Mouse (Mus musculus) spleen, adult 2 months (tissue): ENCODE measurements around the gene Yipf2.

Experiments
- CTCF ChIP-seq: fragments of 200-500 bp; IDR thresholded peaks from 2 replicates; pipeline ENCODE4 v1.5.1; 2011; ENCODE audit warnings: mild to moderate bottlenecking, inconsistent platforms; ENCODE audit not compliant: insufficient read depth, insufficient read length, insufficient replicate concordance; ENCODE audit errors: extremely low read depth
- POLR2A ChIP-seq: fragments of 200-500 bp; IDR thresholded peaks from 2 replicates; pipeline ENCODE4 v1.6.1; 2011; ENCODE audit warnings: low read depth, low read length, inconsistent platforms

DNA sequence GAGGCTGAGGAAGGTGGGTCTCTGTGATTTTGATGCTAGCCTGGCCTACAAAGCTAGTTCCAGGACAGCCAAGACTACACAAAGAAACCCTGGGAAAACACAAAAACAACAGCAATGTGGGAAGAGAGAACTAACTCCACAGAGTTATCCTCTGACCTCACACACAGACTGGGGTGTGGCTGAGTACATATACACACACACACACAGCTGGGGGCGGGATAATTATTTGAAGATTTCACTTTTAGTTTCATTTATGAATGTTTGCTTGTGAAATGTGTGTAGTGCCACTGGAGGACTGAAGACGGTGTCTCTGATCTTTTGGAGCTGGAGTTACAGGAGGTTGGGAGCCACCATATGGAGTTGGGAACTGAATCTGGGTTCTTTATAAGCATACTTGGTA, 8.4 kb upstream of the Yipf2 start:
- TF ChIP-seq CTCF, result no peak
- no peak for TF ChIP-seq POLR2A
